Mouse (Mus musculus) ES-E14 (cell line): ENCODE measurements around the gene Dapk2. TPM values are rescaled to one million over a fixed set of nuclear protein-coding genes. Genes with fewer than 3 reads are reported as not detected.

ENCODE experiments used
- DNase-seq: peaks from one replicate; pipeline ENCODE4 v3.0.0-alpha.2; 2013; ENCODE audit warnings: low read depth, low spot score
- H3K27ac ChIP-seq: 2 replicates; pipeline ENCODE4 v1.5.1; 2012; ENCODE audit warnings: low read depth, mild to moderate bottlenecking, low read length, moderate library complexity, mixed read lengths; ENCODE audit not compliant: poor library complexity, insufficient read depth, severe bottlenecking
- H3K36me3 ChIP-seq: 2 replicates; pipeline ENCODE4 v1.6.1; 2012; ENCODE audit warnings: mild to moderate bottlenecking, low read length, moderate library complexity, mixed read lengths; ENCODE audit not compliant: control insufficient read depth, poor library complexity, insufficient read depth, severe bottlenecking
- H3K4me1 ChIP-seq, 2 experiments: fragments of 150-350 bp in 1 of 2; sonication (generic) in 1 of 2; 2 replicates each; pipeline ENCODE4 v1.6.1; 2012; ENCODE audit warnings: low read length in 2 of 2, mild to moderate bottlenecking in 1 of 2, mixed read lengths in 1 of 2; ENCODE audit not compliant: control insufficient read depth in 2 of 2, insufficient read depth in 2 of 2, poor library complexity in 1 of 2
- H3K4me3 ChIP-seq, 2 experiments: fragments of 150-350 bp in 1 of 2; sonication (generic) in 1 of 2; 2 replicates each; pipeline ENCODE4 v1.5.1; 2012; ENCODE audit warnings: low read length in 2 of 2, low read depth in 1 of 2, mild to moderate bottlenecking in 1 of 2, mixed read lengths in 1 of 2; ENCODE audit not compliant: insufficient read depth in 1 of 2, poor library complexity in 1 of 2, severe bottlenecking in 1 of 2
- H3K9ac ChIP-seq: 2 replicates; pipeline ENCODE4 v1.6.1; 2012; ENCODE audit warnings: low read depth, mild to moderate bottlenecking, low read length, mixed read lengths; ENCODE audit not compliant: poor library complexity, insufficient read depth, severe bottlenecking
- H3K9me3 ChIP-seq: fragments of 150-350 bp; sonication (generic); 2 replicates; pipeline ENCODE4 v1.6.1; 2012; ENCODE audit warnings: low read depth, mild to moderate bottlenecking, low read length; ENCODE audit not compliant: control insufficient read depth, insufficient read depth
- CHD2 ChIP-seq: IDR thresholded peaks from 2 replicates; pipeline ENCODE4 v1.6.1; 2014; ENCODE audit warnings: mild to moderate bottlenecking, low read depth, low read length, inconsistent platforms
- HCFC1 ChIP-seq: IDR thresholded peaks from 2 replicates; pipeline ENCODE4 v1.6.1; 2012; ENCODE audit warnings: low read length, inconsistent platforms, borderline replicate concordance; ENCODE audit not compliant: insufficient read depth
- MAFK ChIP-seq: IDR thresholded peaks from 2 replicates; pipeline ENCODE4 v1.6.1; 2014; ENCODE audit warnings: mild to moderate bottlenecking, low read depth, low read length, inconsistent platforms; ENCODE audit not compliant: insufficient read depth
- ZC3H11A ChIP-seq: IDR thresholded peaks from 2 replicates; pipeline ENCODE4 v1.6.1; 2012; ENCODE audit warnings: low read depth, mild to moderate bottlenecking, inconsistent platforms, low read length, borderline replicate concordance
- ZNF384 ChIP-seq: IDR thresholded peaks from 2 replicates; pipeline ENCODE4 v1.6.1; 2012; ENCODE audit warnings: low read depth, low read length, inconsistent platforms
- in situ Hi-C, 2 experiments: fragments of 600-800 bp; cut with MboI; formaldehyde crosslinking; loops; one replicate each; pipeline ENCODE4 v1.15.1; 2025; ENCODE audit warnings: low sequenced_read_pairs in 2 of 2, inconsistent platforms in 1 of 2; ENCODE audit not compliant: unreplicated experiment in 2 of 2
- total RNA-seq: library from RNA; depleted of rRNA; stranded (reverse); fragments of 300-350 nt; gene quantifications from 2 replicates; pipeline ENCODE4 v1.2.3, GENCODE M21; 2012

Gene Dapk2
- total RNA-seq, 1 experiment, result 1.2 TPM

GRCm38 (mm10) chr9:66114341-66114740 is 43.7 kb upstream of the Dapk2 start:
- no peak for TF ChIP-seq HCFC1
- no peak for TF ChIP-seq ZC3H11A
- no peak for TF ChIP-seq MAFK
- TF ChIP-seq CHD2, result no peak
- TF ChIP-seq ZNF384, result no peak
- Histone ChIP-seq H3K9me3 (no peaks in the 10 kb centered on the region), H3K36me3 (no peaks in the 10 kb centered on the region), H3K4me3 (no peak overlapping the region), H3K4me1 (no peaks in the 10 kb centered on the region), H3K9ac (no peak overlapping the region), H3K27ac (no peak overlapping the region)
- DNase-seq, result no peak
- in situ Hi-C loops, result no loop called here

GRCm38 (mm10) chr9:66116890-66117289 is 41.1 kb upstream of the Dapk2 start:
- H3K4me3 ChIP-seq, result no peak overlapping the region
- H3K9me3 ChIP-seq, result no peaks in the 10 kb centered on the region
- in situ Hi-C loops, result no loop called here
- DNase-seq, result no peak
- no peak for TF ChIP-seq HCFC1
- no peak for TF ChIP-seq ZNF384
- no peak for TF ChIP-seq CHD2
- no peak for TF ChIP-seq ZC3H11A
- no peak overlapping the region for H3K27ac ChIP-seq
- no peaks in the 10 kb centered on the region for H3K4me1 ChIP-seq
- no peaks in the 10 kb centered on the region for H3K36me3 ChIP-seq
- no peak overlapping the region for H3K9ac ChIP-seq

GRCm38 (mm10) chr9:66119498-66119897 is 38.5 kb upstream of the Dapk2 start:
- Histone ChIP-seq H3K36me3 (no peaks in the 10 kb centered on the region), H3K27ac (no peak overlapping the region), H3K9me3 (no peaks in the 10 kb centered on the region), H3K9ac (no peak overlapping the region), H3K4me1 (no peaks in the 10 kb centered on the region), H3K4me3 (no peak overlapping the region)
- in situ Hi-C loops, result no loop called here
- TF ChIP-seq MAFK (no peak), ZNF384 (no peak), ZC3H11A (no peak), HCFC1 (no peak), CHD2 (no peak)
- no peak for DNase-seq

- H3K4me3 ChIP-seq, result no peak overlapping the region
- DNase-seq, result no peak
- no peak for TF ChIP-seq HCFC1
- no peak for TF ChIP-seq ZC3H11A
- no peak for TF ChIP-seq ZNF384
- no peak for TF ChIP-seq MAFK
- TF ChIP-seq CHD2, result no peak
- H3K36me3 ChIP-seq, result no peaks in the 10 kb centered on the region
- no peaks in the 10 kb centered on the region for H3K9me3 ChIP-seq
- no peak overlapping the region for H3K9ac ChIP-seq
- peaks cover 0 to 3% of the 10 kb centered on the region in 2 experiments; a peak in 1 of 4 replicates for H3K4me1 ChIP-seq
- in situ Hi-C loops, result no loop called here
- no peak overlapping the region for H3K27ac ChIP-seq
Measured at GRCm38 (mm10) chr9:66120106-66120505, 37.9 kb upstream of the Dapk2 start.

- Histone ChIP-seq H3K9ac (no peak overlapping the region), H3K27ac (no peak overlapping the region), H3K36me3 (no peaks in the 10 kb centered on the region), H3K9me3 (no peaks in the 10 kb centered on the region), H3K4me3 (no peak overlapping the region), H3K4me1 (peaks cover 0 to 3% of the 10 kb centered on the region in 2 experiments; a peak in 1 of 4 replicates)
- TF ChIP-seq HCFC1, result no peak
- TF ChIP-seq ZNF384, result no peak
- in situ Hi-C loops, result no loop called here
- DNase-seq, result no peak
Measured at GRCm38 (mm10) chr9:66120945-66121344, 37.1 kb upstream of the Dapk2 start.
